Mouse (Mus musculus) CH12F3 (cell line): ENCODE results near the gene Lrrc26.

Source experiments
- in situ Hi-C: fragments of 300-500 bp; cut with MboI; formaldehyde crosslinking; loops from 2 replicates; pipeline ENCODE4 v1.14.3; 2020; ENCODE audit warnings: low sequenced_read_pairs

Lrrc26 gene

DNA sequence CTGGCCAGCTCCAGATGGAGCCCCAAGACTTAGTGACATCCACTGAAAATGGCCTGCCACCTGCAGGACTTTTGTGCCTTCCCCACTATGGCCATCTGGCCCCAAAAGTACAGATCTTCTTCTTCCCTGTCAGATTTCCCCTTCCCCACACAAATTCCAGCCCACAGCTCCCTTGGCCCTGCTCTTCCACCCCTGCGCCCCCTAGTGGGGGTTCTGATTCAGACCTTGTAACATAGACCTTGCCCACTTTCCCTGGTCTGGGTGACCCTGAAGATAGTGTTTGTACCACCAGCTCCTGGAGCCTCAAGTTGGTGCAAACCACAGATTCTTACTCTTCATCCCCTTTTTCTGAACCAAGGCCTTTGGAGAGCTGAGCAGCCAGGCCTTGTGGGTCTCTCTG is 3.1 kb downstream of the Lrrc26 start:
- in situ Hi-C loops = no loop called here

DNA sequence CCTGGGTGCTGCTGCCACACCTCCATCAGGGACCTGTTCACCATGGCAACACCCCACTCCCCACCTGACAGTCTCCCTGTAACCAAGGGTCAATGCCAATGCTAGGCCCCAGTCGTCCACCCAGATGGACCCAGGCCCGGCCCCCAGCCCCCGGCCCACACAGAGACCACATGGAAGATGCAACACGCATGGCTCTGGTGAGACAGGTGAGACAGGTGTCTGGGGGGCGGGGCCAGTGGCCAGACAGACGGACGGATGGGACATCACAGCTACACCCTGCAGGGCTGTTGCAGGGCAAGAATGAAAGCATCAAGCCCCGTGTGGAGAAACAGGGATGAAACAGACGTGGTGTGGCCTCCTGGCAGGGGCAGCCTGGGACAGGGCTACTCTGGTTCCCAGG is 4.0 kb downstream of the Lrrc26 start:
- in situ Hi-C loops = no loop called here

DNA sequence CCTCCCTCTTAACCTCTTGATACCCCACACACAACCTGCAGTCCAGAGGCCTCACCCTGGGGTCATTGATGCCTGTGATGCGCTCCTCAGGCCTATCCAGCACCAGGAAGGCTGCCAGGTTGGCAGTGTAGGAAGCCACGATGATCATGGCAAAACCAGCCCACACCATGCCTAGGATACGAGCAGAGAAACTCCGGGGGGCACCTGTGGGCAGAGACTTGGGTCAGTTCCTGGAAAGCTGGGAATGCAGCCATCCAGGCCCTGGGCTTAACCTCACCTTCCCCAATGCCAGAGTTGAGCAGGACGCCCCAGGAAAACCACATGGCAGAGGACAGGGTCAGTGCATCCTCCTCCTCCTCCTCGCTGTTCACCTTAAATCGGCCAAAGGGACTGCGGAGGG is 7.4 kb downstream of the Lrrc26 start:
- in situ Hi-C loops = no loop called here

DNA sequence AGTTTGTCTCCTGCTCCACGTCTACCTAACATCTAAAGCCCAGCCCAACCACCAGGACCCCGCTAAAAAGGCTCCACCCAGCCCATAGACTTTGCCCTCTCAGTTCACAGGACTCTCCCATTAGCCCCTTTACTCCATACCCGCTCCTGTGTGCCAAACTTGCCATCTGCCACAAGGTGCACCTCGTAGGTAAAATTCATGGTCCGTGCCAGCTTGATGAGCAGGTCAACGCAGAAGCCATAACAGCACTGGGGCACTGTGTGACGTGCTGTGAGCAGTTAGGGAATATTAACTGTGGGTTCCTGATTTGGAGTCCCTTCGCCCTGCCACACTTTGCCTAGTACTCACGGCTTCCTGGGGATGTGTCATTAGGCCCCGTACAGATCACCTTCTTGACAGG is 8.3 kb downstream of the Lrrc26 start:
- in situ Hi-C loops = no loop called here

DNA sequence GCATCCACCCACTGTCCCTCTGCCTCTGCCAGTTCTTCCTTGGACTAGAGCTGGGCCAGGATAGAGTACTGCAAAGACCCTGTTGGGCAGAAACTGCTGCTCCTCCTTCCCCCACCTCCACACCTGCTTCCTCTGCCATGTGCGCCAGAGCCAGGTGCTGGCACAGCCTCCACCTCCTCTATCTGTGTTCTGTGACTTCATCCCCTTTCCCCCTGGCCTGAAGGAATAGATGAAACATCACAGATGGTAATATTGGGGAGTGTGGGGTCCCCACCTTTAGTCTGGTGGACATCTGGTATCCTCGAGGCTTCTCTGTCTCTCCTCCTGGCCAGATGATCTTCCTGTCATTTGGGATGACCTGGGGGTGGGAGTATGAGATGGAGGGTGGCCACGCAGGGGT is 13.7 kb downstream of the Lrrc26 start:
- in situ Hi-C loops = no loop called here

DNA sequence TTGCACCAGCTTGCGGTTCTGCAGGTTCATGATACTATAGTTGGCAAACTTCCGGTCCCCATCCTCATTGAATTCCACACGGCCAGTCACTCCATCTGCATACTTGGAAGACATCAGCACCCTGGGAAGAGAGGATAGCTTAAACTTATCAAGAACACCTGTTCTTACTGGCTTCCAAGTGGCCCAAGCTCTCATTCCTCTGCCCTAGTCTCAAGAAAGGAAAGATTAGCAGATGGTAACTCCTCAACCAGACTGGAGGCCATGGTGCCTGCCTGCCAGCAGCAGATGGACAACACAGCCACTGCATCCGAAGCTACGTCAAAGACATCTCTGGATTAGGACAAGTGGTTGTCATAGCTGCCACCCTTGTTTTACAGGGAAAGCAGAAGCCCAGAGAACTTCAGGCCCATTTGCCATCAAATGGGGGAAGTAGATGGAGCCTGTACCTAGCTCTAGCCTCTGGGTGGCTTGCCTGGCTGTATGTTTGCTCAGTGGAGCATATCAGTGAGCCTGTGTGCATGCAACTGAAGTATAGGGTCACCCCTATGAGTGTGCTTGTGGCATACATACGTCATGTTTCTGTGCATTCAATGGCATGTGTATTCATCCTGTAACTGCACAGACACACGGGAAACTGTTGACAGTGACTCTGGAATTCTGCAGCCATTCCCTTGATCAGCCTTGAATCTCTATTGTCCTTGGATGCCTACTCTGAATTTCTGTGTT is 14.4 kb downstream of the Lrrc26 start:
- in situ Hi-C loops = no loop called here

DNA sequence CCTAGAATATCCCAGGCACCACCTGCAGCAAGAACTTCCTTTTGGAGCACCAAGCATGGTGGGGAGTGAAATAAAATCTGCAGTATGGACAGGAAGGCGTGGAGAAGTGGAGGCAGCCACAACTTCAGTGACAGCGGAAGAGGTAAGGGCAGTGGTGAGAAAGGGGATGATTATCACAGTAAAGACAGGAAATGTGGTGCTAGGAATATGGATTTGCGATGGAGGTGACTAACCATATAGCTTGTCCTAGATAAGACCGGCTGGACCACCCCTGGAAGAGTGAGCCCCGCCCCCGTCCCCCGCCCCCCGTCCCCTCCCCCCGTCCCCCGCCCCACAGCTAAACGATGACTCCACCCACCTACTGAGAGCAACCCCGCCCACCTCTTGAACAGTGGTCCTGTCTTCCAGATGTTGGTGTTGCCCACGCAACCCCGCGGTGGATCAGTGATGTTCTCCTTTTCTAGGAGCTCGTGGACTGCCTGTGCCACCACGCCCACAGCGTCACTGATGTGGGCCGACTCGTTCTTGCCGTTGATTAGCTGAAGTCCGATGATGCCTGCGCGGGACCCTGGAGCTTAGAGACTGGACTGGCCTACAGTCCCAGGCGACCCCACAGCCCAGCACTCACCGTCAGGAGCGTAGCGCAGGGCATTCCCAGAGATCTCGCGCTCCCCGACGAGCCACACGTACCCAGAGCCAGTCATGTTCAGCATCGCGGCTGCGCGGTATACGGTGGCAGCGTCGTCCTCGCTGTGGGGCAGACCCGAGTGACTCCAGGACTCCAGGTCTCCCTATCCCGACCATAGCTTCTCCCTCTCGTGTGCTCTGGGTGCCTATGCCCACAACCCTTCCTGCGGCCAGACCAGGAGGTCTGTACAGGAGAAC is 15.2 kb downstream of the Lrrc26 start:
- in situ Hi-C loops = no loop called here

DNA sequence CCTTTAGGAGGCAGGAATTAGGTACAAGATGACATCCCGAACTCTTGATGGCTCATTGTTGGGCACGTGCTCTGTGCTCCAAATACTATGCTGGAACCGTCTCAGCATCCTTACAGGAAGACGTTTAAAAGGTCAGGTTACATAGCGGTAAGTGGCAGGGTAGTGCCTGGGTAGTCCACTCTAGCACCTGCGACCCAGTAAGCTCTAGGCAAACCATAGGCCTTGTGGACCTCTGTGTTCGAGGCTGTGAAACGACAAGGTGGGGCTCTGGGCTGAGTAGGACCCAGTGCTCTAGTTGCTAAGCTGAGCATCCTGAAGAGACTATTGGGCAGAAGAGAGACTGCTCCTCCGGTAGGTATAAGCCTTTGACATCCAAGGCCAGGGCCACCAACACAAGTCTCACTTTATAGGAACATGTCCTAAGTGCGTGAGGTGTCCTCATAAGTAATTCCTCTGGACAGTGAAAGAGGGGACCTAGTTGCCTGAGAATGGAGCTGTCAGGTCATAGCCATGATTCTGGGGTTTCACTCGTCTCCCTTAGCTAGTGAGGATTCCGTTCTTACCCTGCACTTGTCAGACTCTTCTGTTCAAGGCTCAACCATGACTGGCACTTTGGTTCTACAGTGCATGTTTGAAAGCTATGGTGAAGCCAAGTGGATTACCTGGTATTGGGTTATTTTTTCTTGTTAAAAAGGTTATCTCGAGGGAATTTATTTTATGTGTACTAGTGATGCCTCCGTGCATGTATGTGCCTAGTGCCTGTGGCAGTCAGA is 16.1 kb downstream of the Lrrc26 start:
- in situ Hi-C loops = no loop called here

DNA sequence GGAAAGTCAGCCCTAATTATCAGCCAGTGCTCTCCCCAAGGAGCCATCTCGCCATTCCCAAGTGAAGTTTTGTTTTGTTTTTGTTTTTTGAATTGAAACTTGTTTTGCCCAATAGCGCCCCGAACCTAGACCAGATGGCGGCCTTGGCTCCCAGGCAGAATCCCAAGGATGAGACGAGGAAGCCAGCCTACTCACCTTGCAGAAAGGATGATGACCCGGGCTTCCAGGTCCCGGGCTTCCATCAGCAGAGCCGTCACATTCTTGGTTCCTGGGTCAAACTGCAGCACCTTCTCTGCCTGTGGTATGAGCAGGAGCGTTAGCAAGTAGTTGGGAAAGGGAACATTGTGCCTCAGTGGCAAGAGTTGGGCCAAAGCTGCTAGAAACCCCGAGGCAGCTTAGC is 20.5 kb downstream of the Lrrc26 start:
- in situ Hi-C loops = no loop called here

DNA sequence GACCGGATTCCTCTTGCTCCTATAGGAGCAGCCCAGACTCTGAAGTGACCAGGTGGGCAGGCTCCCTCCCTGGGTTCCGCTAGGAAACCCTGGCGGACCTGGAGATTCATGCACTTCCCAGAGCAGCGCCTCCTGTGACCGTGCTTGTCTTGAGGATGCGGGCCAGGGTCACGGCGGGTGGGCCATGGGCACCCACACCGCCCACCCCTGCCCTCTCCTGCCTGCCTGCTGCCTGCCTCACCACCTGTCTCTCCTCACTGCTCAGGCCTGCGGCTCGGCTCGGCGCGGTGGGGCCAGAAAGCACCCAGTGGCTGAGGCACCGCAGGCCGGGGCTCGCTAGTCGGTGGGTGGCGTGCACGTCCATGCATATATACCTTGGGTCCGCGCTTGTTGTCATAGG is 21.3 kb downstream of the Lrrc26 start:
- in situ Hi-C loops = no loop called here

DNA sequence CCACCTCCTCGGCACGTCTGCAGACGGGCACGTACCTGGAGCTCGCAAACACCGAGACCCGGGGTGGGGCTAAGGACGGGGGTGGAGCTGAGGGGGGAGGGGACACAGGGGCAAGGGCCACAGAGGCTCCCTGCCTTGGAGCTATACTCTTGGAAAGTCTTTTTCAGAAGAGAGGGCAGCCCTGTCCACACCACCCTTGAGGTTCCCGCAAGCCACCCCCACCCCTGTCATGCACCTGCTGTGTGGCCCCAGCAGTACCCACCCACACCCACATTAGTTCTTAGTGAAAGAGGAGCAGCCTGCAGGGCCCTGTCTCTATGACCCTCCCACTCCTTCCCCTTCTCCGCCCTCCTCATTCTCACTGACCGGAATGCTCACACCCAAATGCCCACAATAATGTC is 21.8 kb downstream of the Lrrc26 start:
- in situ Hi-C loops = no loop called here

DNA sequence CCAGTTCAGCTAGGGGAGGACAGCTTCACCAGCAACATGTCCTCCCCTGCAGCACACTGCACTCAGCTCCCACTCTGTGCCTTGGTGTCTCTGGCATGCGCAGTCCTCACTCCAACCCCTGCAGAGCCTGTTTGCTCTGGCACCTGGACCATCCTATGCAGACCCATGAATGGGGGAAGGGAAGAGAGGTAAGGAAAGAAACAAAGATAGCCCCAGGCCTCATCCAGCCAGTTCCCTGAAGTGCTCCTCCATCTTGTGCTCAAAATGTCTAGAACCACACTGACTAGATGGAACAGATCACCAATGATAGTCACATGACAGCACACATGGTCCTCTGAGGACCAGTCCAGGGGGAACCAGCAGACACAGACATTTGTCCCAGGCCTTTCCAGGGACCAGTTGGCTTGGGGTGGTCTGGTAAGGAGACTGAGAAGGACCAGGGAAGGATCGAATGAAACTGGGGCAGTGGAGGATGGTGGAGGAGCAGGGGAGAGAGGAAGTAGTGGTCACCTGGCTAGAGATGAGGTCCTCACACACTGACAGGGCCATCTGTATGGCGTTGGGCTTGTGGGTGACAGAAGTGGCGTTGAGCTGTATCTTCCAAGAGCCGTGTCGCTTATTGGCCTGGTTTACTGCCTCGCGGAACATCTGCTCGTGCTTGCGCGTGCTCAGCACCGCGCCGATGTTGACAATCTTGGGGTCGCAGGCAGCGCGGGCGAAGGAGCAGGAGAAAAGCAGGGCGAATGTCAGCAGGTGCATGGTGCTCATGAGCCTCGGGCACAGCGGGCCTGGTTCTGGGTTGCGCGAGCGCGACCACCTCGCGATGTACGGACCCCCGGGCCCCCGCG is 28.6 kb downstream of the Lrrc26 start:
- in situ Hi-C loops = no loop called here

DNA sequence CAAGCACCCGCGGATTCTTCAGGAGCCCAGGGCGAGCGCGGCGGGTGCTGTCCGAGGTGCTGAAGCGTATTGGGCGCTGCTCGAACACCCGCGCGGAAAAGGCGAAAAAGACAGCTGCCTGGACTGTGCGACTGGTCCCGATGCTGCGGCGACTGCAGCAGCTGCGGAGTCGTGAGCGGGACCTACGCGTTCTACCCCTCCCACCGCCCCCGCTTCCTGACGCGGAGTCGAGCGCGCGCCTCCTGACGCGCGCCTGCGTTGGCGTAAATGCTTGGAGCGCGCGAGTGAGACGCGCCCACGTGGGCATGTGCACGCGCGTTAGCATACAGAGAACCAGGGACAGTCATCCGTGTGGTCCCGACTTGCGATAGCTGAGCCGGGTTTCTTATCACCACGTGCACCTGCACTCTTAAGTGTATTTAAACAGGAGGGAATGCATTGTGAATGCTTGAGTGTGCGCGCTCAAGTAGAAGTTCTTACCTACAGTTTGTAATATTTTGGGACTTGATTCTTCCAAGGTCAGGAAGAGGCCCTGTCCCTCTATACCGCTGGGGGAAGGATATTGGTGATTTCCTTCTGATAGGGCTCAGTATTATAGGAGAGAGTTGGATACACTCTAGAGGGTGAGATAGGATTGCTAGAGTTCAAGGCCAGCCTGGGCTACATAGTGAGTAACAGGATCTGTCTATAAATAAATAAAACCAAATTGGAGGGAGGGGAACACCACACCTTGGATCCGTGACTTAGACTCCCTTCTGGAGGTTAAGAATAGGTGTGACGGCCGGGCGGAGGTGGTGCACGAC is 29.5 kb downstream of the Lrrc26 start, which contains the start of gene Grin1:
Grin1 (minus strand) TSS at position 217 of the 803 bp plus-strand sequence.
- in situ Hi-C loops = no loop called here

DNA sequence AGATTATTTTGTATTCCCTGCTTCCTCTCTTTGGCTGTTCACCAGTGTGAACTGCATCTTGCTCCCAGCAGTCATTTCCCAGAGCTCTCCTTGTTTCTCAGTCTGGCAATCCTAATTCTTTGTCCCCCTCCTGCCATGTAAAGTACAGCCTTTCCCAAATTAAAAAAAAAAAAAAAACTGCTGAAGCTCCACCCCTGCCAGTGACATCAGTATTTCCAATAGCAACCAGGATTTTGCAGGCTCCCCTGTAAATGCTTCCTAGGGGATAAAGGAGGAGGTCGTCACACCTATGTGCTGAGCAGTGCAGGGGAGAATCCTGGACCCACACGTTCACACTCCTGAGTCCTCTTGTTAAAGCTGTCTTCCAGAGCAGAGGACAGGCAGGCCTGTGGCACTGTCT is 30.4 kb downstream of the Lrrc26 start:
- in situ Hi-C loops = no loop called here

DNA sequence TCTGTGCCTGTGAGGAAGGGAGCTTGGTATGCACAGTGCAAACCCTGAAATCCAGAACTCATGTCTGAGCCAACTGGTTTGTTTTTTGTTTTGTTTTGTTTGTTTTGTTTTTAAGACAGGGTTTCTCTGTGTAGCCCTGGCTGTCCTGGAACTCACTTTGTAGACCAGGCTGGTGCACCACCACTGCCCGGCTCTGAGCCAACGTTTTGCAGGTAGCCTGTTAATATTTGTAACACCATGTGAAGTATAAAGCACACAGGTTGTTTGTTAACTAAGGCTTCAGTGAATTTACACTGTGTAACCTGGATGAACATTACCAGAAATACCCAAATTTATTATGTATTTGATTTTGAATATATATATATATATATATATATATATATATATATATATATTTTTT is 36.3 kb downstream of the Lrrc26 start:
- in situ Hi-C loops = no loop called here

DNA sequence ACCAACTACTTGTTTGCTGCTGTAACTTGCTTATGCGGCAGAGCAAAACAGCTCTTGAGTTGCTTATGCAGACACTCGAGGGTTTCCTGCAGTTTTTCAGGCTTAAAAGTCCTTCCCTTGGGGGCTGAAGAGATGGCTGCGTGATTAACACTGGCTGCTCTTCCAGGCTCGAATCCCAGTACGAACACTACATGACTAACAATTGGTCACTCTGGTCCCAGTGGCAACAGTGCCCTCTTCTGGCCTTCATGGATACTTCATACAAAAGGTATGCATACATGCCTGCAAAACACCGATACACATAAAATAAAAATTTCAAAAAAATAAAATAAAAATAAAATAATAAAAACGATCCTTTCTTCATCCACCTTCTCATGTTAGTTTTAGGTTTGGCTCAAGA is 38.7 kb downstream of the Lrrc26 start:
- in situ Hi-C loops = no loop called here

DNA sequence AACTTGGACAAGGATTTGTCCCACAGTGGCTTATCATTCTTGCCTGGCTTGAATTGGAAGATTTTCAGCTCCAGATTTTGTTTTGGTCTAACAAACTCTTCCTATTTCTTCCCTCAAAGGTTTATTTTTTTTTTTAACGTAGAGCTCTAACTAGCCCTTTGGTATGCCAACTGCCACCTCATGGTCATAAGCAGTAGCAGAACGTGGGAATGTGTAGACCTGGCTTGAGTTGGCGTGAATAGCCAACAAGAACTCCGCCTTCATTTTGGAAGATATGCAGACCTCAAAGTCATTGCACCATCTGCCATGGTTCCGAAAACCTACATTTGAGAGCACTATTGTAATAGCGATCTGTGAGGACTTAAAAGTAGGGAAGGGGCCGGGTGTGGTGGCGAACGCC is 41.8 kb downstream of the Lrrc26 start:
- in situ Hi-C loops = no loop called here

DNA sequence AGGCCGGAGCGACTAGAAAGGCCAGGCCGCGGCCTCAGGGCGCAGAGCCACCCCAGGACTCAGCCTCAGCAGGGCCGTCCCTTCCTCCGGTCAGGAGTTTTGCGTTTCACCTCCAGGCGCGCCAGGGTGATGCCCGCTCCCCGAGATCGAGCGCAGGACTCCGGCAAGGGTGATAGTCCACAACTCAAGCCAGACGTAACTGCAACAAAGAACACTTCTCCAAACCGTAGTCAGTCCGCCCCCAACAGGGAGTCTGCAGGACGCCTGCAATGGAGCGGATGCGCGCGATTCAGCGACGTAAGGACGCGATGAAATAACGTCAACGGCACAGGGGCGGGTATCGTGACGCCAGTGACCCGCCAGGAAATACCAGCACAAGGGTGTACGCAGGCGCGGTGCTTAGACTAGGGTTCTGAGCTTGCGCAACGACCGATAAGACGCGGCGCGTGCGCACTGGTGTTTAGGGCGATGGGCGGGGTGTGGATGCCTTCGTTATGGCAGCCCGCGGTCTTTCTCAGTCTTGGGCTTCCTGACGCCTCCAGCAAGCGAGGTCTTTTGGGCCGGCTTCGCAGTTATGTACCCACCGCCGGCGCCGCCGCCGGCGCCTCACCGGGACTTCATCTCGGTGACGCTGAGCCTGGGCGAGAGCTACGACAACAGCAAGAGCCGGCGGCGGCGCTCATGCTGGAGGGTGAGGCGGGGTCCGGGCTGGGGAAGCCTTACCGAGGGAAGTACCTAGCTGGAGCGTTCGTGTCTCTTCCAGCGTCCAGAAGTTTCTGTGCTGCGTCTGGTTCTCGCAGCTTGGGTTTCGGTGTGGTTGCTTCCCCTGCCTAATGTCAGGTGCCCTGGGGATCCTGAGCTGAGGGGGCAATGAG is 42.8 kb downstream of the Lrrc26 start, which contains the start of gene Man1b1:
Man1b1 (plus strand) TSS at position 53 of the 875 bp plus-strand sequence.
- in situ Hi-C loops = no loop called here

DNA sequence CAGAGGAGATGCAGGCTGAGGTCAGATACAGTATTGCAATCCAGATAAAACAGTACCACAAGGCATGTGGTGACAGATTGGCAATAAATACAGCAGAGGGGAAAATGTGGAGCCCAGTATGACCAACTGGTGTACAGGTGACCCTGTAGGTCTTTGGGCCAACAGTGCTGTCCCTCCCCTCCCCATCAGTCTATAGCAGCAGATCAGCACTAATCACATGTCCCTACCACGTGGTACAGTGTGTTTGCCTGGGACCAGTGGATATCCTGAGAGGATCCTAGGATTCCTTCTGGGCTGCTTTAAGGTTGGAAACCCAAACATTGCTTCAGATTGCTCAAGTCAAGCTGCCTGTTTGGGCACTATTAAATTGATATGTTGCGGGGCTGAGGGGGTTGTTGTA is 43.9 kb downstream of the Lrrc26 start:
- in situ Hi-C loops = no loop called here
